Mouse (Mus musculus) kidney, adult 2 months (tissue): ENCODE data around the gene Ppfibp1.

ENCODE experiments used
- CTCF ChIP-seq: fragments of 200-500 bp; conservative IDR thresholded peaks from 2 replicates; pipeline ENCODE4 v1.5.1; 2011; ENCODE audit warnings: low read depth, mild to moderate bottlenecking, control low read depth, low read length, moderate library complexity, mixed read lengths; ENCODE audit not compliant: insufficient read depth, insufficient read length
- POLR2A ChIP-seq: fragments of 200-500 bp; IDR thresholded peaks from one replicate; pipeline ENCODE4 v1.6.1; 2011; ENCODE audit warnings: low read depth, low read length, control low read depth

DNA sequence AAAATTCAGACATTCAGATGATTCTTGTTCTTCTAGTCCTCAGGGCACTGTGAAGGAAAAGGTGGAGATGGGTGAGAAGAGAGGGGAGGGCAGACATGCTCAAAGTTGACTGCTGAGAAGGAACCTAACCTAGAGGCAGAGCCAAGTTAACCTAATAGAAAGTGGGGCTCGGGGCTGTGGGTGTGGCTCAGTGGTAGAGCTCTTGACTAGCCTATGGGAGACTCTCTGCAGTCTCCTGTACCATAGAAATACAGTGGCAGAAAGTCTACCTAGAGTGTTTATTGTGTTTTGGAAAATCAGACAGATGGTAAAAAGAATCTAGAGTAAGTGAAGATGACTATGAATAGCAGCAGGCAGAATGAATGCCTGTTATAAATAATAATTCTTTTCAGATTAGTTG is 67.2 kb downstream of the Ppfibp1 start:
- TF ChIP-seq POLR2A (no peak), CTCF (no peak)
